Mouse (Mus musculus) liver, embryonic 16.5 days (tissue): Measurements from ENCODE around the gene Slc10a6. TPM values are rescaled to one million over a fixed set of nuclear protein-coding genes. Genes with fewer than 3 reads are reported as not detected.

ENCODE experiments used
- ATAC-seq: fragments of 200-750 bp; cut with Nextera tagmentation; 2 replicates; pipeline ENCODE4 v1.8.0; 2017; ENCODE audit warnings: low read depth, mild to moderate bottlenecking, moderate number of reproducible peaks, moderate library complexity
- H3K27ac ChIP-seq: fragments of 300-500 bp; sonication (generic); 2 replicates; pipeline ENCODE4 v1.5.1; 2014; ENCODE audit warnings: mild to moderate bottlenecking, low read length
- H3K27me3 ChIP-seq: fragments of 300-500 bp; sonication (generic); 2 replicates; pipeline ENCODE4 v1.6.1; 2014; ENCODE audit warnings: low read depth, low read length, mixed read lengths; ENCODE audit not compliant: control insufficient read depth, insufficient read depth
- H3K36me3 ChIP-seq: fragments of 300-500 bp; sonication (generic); 2 replicates; pipeline ENCODE4 v1.6.1; 2014; ENCODE audit warnings: mild to moderate bottlenecking; ENCODE audit not compliant: control insufficient read depth, insufficient read depth
- H3K4me1 ChIP-seq: fragments of 300-500 bp; sonication (generic); 2 replicates; pipeline ENCODE4 v1.6.1; 2014; ENCODE audit warnings: low read depth, low read length, mixed read lengths; ENCODE audit not compliant: control insufficient read depth
- H3K4me2 ChIP-seq: fragments of 300-500 bp; sonication (generic); 2 replicates; pipeline ENCODE4 v1.6.1; 2014; ENCODE audit warnings: low read depth, low read length, mixed read lengths
- H3K4me3 ChIP-seq: fragments of 300-500 bp; sonication (generic); 2 replicates; pipeline ENCODE4 v1.5.1; 2014; ENCODE audit warnings: low read depth, mild to moderate bottlenecking, low read length
- H3K9ac ChIP-seq: fragments of 300-500 bp; sonication (generic); 2 replicates; pipeline ENCODE4 v1.6.1; 2014; ENCODE audit warnings: low read depth, low read length
- H3K9me3 ChIP-seq: fragments of 300-500 bp; sonication (generic); replicated peaks from 2 replicates; pipeline ENCODE4 v1.6.1; 2016; ENCODE audit warnings: low read length; ENCODE audit not compliant: control insufficient read depth
- WGBS: fragments of 180-500 bp; shearing (Covaris S2); extraction: QIAGEN DNeasy Blood & Tissue Kit; methylation state at CpG from one replicate; pipeline ENCODE4 v1.1.7; 2014; ENCODE audit not compliant: insufficient replicate concordance; 5-methylcytosine and 5-hydroxymethylcytosine counted together
- polyA plus RNA-seq: library from polyadenylated mRNA; unstranded; fragments of >200 nt; fragmentation: Nextera tagmentation; extraction: Ambion mirVana; gene quantifications from 2 replicates; pipeline ENCODE4 v1.2.1, GENCODE M21; 2015

Gene Slc10a6
- not detected in 2 replicates for polyA plus RNA-seq

- no peaks in the 10 kb centered on the region for H3K9me3 ChIP-seq
- H3K27me3 ChIP-seq = no peaks in the 10 kb centered on the region
- WGBS = 60% methylated on average over 17 of the region's 17 CpGs
- H3K9ac ChIP-seq = no peak within 1 kb of the TSS
- no peaks in the 10 kb centered on the region for H3K36me3 ChIP-seq
- no peak within 1 kb of the TSS for H3K4me3 ChIP-seq
- no peak within 1 kb of the TSS for H3K27ac ChIP-seq
- H3K4me1 ChIP-seq = no peaks in the 10 kb centered on the region
- H3K4me2 ChIP-seq = no peak within 1 kb of the TSS
- ATAC-seq = no peak
Measured at GRCm38 (mm10) chr5:103629111-103629764, at the start of gene Slc10a6. Gene Slc10a6, minus strand, starts transcription at chr5:103629403.

DNA sequence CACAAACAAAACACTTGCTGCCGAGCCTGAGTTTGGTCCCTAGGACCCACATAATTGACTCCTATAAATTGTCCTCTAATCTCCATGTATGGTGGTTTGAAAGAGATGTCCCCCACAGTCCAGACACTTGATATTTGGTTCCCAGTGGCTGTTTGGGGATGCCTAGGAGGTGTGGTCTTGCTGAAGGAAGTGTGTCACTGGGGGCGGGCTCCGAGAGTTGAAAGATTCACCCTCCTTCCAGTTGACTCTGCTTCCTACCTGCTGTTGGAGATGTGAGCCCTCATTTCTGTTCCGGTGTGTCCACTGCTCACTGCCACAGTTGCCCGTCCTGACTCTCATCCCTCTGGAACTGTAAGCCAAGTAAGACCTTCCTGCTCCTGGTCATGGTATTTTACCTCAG, 49.8 kb upstream of the Slc10a6 start:
- Histone ChIP-seq H3K4me1 (no peaks in the 10 kb centered on the region), H3K9me3 (no peaks in the 10 kb centered on the region), H3K27me3 (no peaks in the 10 kb centered on the region), H3K9ac (no peak overlapping the region), H3K4me3 (no peak overlapping the region), H3K4me2 (no peak overlapping the region), H3K36me3 (no peaks in the 10 kb centered on the region), H3K27ac (no peak overlapping the region)
- ATAC-seq = no peak
- 68% methylated on average over 5 of the region's 5 CpGs for WGBS

GRCm38 (mm10) chr5:103677894-103678293, 48.7 kb upstream of the Slc10a6 start:
- Histone ChIP-seq H3K27ac (no peak overlapping the region), H3K4me2 (no peak overlapping the region), H3K4me1 (no peaks in the 10 kb centered on the region), H3K9me3 (no peaks in the 10 kb centered on the region), H3K36me3 (no peaks in the 10 kb centered on the region), H3K27me3 (no peaks in the 10 kb centered on the region), H3K4me3 (no peak overlapping the region), H3K9ac (no peak overlapping the region)
- WGBS = 72% methylated on average over 6 of the region's 6 CpGs
- no peak for ATAC-seq

GRCm38 (mm10) chr5:103676289-103676881, 47.2 kb upstream of the Slc10a6 start:
- Histone ChIP-seq H3K4me2 (no peak overlapping the region), H3K9ac (no peak overlapping the region), H3K9me3 (no peaks in the 10 kb centered on the region), H3K27ac (no peak overlapping the region), H3K27me3 (no peaks in the 10 kb centered on the region), H3K4me1 (no peaks in the 10 kb centered on the region), H3K36me3 (no peaks in the 10 kb centered on the region), H3K4me3 (no peak overlapping the region)
- 63% methylated on average over 6 of the region's 6 CpGs for WGBS
- ATAC-seq = no peak

DNA sequence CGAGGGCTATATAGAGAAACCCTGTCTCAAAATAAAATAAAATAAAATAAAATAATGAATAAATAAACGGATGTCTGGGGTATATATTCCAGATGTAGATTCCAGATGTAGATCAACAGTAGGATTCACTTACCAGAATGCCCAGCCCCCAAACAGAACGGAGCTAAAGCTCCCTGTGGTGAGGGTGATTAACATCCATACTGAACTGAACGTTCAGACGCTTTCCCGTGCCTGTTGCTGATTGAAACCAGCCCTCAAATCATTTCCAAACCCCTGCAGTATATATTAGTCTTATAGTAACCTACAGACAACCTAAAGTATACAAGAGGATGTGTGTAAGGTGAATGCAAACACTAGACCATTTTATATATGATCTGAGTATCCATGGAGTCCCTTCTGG, 45.3 kb upstream of the Slc10a6 start:
- no peaks in the 10 kb centered on the region for H3K4me1 ChIP-seq
- H3K9ac ChIP-seq = no peak overlapping the region
- no peaks in the 10 kb centered on the region for H3K27me3 ChIP-seq
- H3K4me2 ChIP-seq = no peak overlapping the region
- H3K4me3 ChIP-seq = no peak overlapping the region
- WGBS = 66% methylated on average over 6 of the region's 6 CpGs
- no peak overlapping the region for H3K27ac ChIP-seq
- H3K9me3 ChIP-seq = no peaks in the 10 kb centered on the region
- no peaks in the 10 kb centered on the region for H3K36me3 ChIP-seq
- ATAC-seq = no peak

DNA sequence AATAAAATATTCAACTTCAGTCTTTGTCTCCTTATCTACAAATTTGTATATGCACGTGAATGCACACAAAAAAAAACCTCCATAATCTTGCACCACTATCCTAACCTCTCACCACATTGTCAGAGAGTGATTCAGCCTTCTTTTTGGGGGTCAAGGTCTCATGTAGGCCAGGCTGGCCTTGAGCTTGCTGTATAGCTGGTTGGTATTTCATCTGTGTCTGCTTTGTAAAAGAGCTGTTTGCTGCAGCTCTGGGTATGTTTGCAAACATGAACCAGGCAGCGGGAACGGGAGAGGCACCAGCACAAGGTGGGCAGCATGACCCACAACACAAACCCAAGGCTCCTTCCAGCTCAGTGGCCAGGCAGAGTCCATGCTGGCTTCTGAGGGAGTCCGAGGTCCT, 44.4 kb upstream of the Slc10a6 start:
- 61% methylated on average over 4 of the region's 4 CpGs for WGBS
- no peaks in the 10 kb centered on the region for H3K9me3 ChIP-seq
- no peaks in the 10 kb centered on the region for H3K27me3 ChIP-seq
- H3K4me2 ChIP-seq = no peak overlapping the region
- H3K9ac ChIP-seq = no peak overlapping the region
- no peaks in the 10 kb centered on the region for H3K36me3 ChIP-seq
- ATAC-seq = no peak
- no peaks in the 10 kb centered on the region for H3K4me1 ChIP-seq
- no peak overlapping the region for H3K27ac ChIP-seq
- H3K4me3 ChIP-seq = no peak overlapping the region

DNA sequence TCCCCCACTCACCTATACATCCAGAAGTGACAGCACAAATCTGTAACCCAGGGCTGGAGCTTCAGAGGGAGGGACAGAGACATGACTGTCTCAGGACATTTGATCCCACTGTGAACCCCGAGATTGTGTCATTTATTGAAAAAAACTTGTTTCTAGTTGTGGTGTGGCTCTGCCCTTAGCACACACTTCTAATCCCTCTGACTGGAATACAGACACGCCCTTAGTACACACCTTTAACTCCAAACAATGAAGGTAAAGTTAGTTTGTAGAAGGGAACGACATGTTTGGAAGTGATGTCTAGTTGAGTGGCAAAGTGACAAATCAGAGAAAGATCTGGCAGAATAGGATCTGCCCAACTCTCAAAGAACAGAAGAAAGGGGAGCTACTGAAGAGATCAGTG, 42.7 kb upstream of the Slc10a6 start:
- Histone ChIP-seq H3K27me3 (no peaks in the 10 kb centered on the region), H3K27ac (no peak overlapping the region), H3K9ac (no peak overlapping the region), H3K4me2 (no peak overlapping the region), H3K36me3 (no peaks in the 10 kb centered on the region), H3K9me3 (no peaks in the 10 kb centered on the region), H3K4me1 (no peaks in the 10 kb centered on the region), H3K4me3 (no peak overlapping the region)
- ATAC-seq = no peak
- 48% methylated on average over 3 of the region's 3 CpGs for WGBS

DNA sequence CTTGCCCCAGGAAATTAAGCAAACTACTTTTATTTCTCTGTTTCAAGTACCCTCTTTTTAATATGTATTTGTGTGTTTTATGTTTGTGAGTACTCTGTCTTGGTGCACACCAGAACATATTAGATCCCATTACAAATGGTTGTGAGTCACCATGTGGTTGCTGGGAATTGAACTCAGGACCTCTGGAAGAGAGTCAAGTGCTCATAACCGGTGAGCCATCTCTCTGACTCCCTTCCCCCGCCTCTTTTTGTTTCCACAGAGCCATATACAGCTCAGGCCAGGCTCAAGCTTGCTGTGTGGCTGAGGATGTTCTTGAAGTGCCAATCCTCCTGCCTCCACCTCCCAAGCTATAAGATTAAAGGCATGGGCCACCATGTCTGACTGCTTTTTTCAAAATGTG, 36.7 kb upstream of the Slc10a6 start:
- Histone ChIP-seq H3K9me3 (no peaks in the 10 kb centered on the region), H3K36me3 (no peaks in the 10 kb centered on the region), H3K4me3 (no peak overlapping the region), H3K27me3 (no peaks in the 10 kb centered on the region), H3K27ac (no peak overlapping the region), H3K4me1 (no peaks in the 10 kb centered on the region), H3K9ac (no peak overlapping the region), H3K4me2 (no peak overlapping the region)
- no peak for ATAC-seq
- 58% methylated on average over 2 of the region's 2 CpGs for WGBS

DNA sequence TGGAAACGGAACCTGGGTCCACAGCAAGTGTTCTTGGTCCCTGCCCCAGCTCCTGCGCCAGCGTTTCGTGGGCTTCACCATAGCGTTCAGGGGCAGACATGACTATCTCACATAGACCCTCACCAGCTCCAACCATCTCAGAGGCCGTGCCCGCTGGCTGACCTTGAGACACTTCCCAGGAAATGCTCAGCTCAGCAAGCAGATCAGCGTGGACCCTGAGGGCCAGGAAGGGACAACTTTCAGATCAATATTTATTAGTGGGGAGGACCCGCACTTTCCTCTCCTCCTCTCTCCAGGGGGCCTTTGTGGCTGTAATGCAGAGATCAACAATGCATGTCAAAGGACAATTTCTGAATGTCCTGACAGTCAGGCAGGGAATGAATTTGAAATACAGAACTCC, 35.7 kb upstream of the Slc10a6 start:
- Histone ChIP-seq H3K4me3 (no peak overlapping the region), H3K9ac (no peak overlapping the region), H3K4me1 (no peaks in the 10 kb centered on the region), H3K9me3 (no peaks in the 10 kb centered on the region), H3K36me3 (no peaks in the 10 kb centered on the region), H3K4me2 (no peak overlapping the region), H3K27me3 (no peaks in the 10 kb centered on the region), H3K27ac (no peak overlapping the region)
- 67% methylated on average over 9 of the region's 9 CpGs for WGBS
- ATAC-seq = no peak
